16 mouse cellular contexts compared by ENCODE assay signal in genomic region chr7:145040871-145041270, GRCm38 (mm10).
"Had no signal": no experiment of that assay in that cellular context is flagged by ENCODE, and none has a peak within 500 bp of the region (broad histone marks: within the 10 kb centered on the region; RNA-seq: fewer than 3 reads in every experiment).

No protein-coding gene starts in this region.

- H3K4me1 ChIP-seq: midbrain, embryonic 13.5 days; neural tube, embryonic 12.5 days; stomach, embryonic 15.5 days had no signal

- H3K27ac ChIP-seq: layer of hippocampus, adult 2 months; left cerebral cortex, adult 2 months; limb, embryonic 12.5 days; midbrain, embryonic 13.5 days; neural tube, embryonic 12.5 days; stomach, embryonic 15.5 days had no signal

- H3K4me3 ChIP-seq: layer of hippocampus, adult 2 months; left cerebral cortex, adult 2 months; limb, embryonic 12.5 days; midbrain, embryonic 13.5 days; myocyte; neural tube, embryonic 12.5 days; stomach, embryonic 15.5 days had no signal

- H3K36me3 ChIP-seq: limb, embryonic 12.5 days; midbrain, embryonic 13.5 days; neural tube, embryonic 12.5 days; stomach, embryonic 15.5 days had no signal

- H3K9me3 ChIP-seq: limb, embryonic 12.5 days; midbrain, embryonic 13.5 days; neural tube, embryonic 12.5 days; stomach, embryonic 15.5 days had no signal

- ATAC-seq: hindbrain, embryonic 16.5 days; inflammation-experienced regulatory T-cells, adult 6 months; midbrain, embryonic 13.5 days had no signal

- H3K4me2 ChIP-seq: limb, embryonic 12.5 days; midbrain, embryonic 13.5 days; neural tube, embryonic 12.5 days; stomach, embryonic 15.5 days had no signal

- H3K9ac ChIP-seq: limb, embryonic 12.5 days; midbrain, embryonic 13.5 days; neural tube, embryonic 12.5 days; stomach, embryonic 15.5 days had no signal

- DNase-seq: kidney, adult 11 months; kidney, adult 9 months; kidney, postnatal 10 days; kidney, postnatal 4 days; lung, adult 18-20 months; thymus, adult 2 months; thymus, postnatal 4 days had no signal

- H3K27me3 ChIP-seq: limb, embryonic 12.5 days; midbrain, embryonic 13.5 days; neural tube, embryonic 12.5 days; stomach, embryonic 15.5 days had no signal
